Comparison of ENCODE assay signal across 18 mouse cellular contexts in genomic region chr10:95842789-95843637, GRCm38 (mm10). TPM values are rescaled to one million over a fixed set of nuclear protein-coding genes. Genes with fewer than 3 reads are reported as not detected.
A peak's percentile ranks its signal among the peaks of the same experiment; 100 is the strongest.
DNase-seq lines count a peak whose midpoint lies in the region; ATAC-seq and TF ChIP-seq lines count a peak whose summit lies in the region.
"Had no signal": no experiment of that assay in that cellular context is flagged by ENCODE, and none has a peak within 500 bp of the region (broad histone marks: within the 10 kb centered on the region; RNA-seq: fewer than 3 reads in every experiment).

Gene Gm33543 (minus strand): TSS chr10:95842930.

- H3K4me2 ChIP-seq in kidney, postnatal 0 days (ENCODE audit: low read length), result no peak within 1 kb of the TSS
- H3K4me2 ChIP-seq: heart, embryonic 15.5 days; hindbrain, embryonic 13.5 days; liver, embryonic 12.5 days; midbrain, embryonic 12.5 days had no signal

- H3K4me1 ChIP-seq in kidney, postnatal 0 days (replicated peaks; ENCODE audit: insufficient read depth, low read length), result no peaks in the 10 kb centered on the region
- H3K4me1 ChIP-seq: embryonic facial prominence, embryonic 10.5 days; hindbrain, embryonic 13.5 days; liver, embryonic 12.5 days had no signal

- no peak within 1 kb of the TSS for H3K4me3 ChIP-seq in kidney, postnatal 0 days (replicated peaks; ENCODE audit: low read depth, low read length)
- H3K4me3 ChIP-seq: embryonic facial prominence, embryonic 10.5 days; heart, embryonic 15.5 days; hindbrain, embryonic 13.5 days; liver, embryonic 12.5 days; midbrain, embryonic 12.5 days had no signal

- H3K27me3 ChIP-seq in kidney, postnatal 0 days (ENCODE audit: insufficient read depth, low read length), result no peaks in the 10 kb centered on the region
- H3K27me3 ChIP-seq: heart, embryonic 15.5 days; hindbrain, embryonic 13.5 days; midbrain, embryonic 12.5 days had no signal

- 54% methylated on average over 9 of the region's 9 CpGs for WGBS in kidney, postnatal 0 days

- H3K9ac ChIP-seq in kidney, postnatal 0 days (ENCODE audit: low read depth, low read length), result no peak within 1 kb of the TSS
- H3K9ac ChIP-seq: heart, embryonic 15.5 days; hindbrain, embryonic 13.5 days; liver, embryonic 12.5 days; midbrain, embryonic 12.5 days had no signal

- H3K36me3 ChIP-seq in kidney, postnatal 0 days (ENCODE audit: insufficient read depth, low read length), result no peaks in the 10 kb centered on the region
- H3K36me3 ChIP-seq: embryonic facial prominence, embryonic 10.5 days; heart, embryonic 15.5 days; hindbrain, embryonic 13.5 days; liver, embryonic 12.5 days; midbrain, embryonic 12.5 days had no signal

- peak; percentile 13 for DNase-seq in thymus, postnatal 14 days
- no peak for DNase-seq in thymus, adult 18-20 months
- peak; percentile 20 for DNase-seq in brain, adult 2 months (ENCODE audit: low read depth, low spot score)
- no peak for DNase-seq in kidney, postnatal 0 days (ENCODE audit: low spot score)
- DNase-seq in thymus, postnatal 36 days, result peak; percentile 3 to 6
- no peak for DNase-seq in cerebellum, postnatal 14 days
- no peak for DNase-seq in testis, postnatal 10 days (ENCODE audit: low spot score)
- no peak for DNase-seq in layer of hippocampus, adult 11-12 months (ENCODE audit: low spot score)
- DNase-seq: adrenal gland, postnatal 14 days; cerebellum, postnatal 25 days; lung, postnatal 10 days had no signal

- no peak for TF ChIP-seq CTCF in kidney, postnatal 0 days (IDR thresholded peaks at IDR 0.05; ENCODE audit: low read depth)

- ATAC-seq in kidney, postnatal 0 days (replicated peaks; ENCODE audit: low FRiP score, low read depth), result no peak; the same call in 1 of the 2 replicates
- ATAC-seq: liver, embryonic 12.5 days had no signal

- H3K9me3 ChIP-seq in kidney, postnatal 0 days (replicated peaks; ENCODE audit: low read length), result no peaks in the 10 kb centered on the region
- H3K9me3 ChIP-seq: embryonic facial prominence, embryonic 10.5 days; heart, embryonic 15.5 days; hindbrain, embryonic 13.5 days; liver, embryonic 12.5 days; midbrain, embryonic 12.5 days had no signal

- H3K27ac ChIP-seq in kidney, postnatal 0 days, result peak within 1 kb of the TSS; percentile 31; the same call in 1 of the 2 replicates
- H3K27ac ChIP-seq: embryonic facial prominence, embryonic 10.5 days; heart, embryonic 15.5 days; hindbrain, embryonic 13.5 days; liver, embryonic 12.5 days; midbrain, embryonic 12.5 days had no signal

RNA-seq across cellular contexts. Expression of gene Gm33543, which starts in this region (rescaled TPM):
- polyA plus RNA-seq in kidney, postnatal 0 days (2015; fragmentation: Nextera tagmentation; extraction: Ambion mirVana), result 0.62 and 0.91 TPM in 2 replicates
- polyA plus RNA-seq: embryonic facial prominence, embryonic 10.5 days; heart, embryonic 15.5 days; hindbrain, embryonic 13.5 days; liver, embryonic 12.5 days; midbrain, embryonic 12.5 days; neural tube, embryonic 11.5 days; spleen, adult 2 months had no signal

Comparison
In these comparisons a context has a peak if more than half of its experiments do, and no peak if none do; other contexts are left out.
1. DNase-seq: peak in thymus, postnatal 14 days (single experiment), brain, adult 2 months (single experiment) and thymus, postnatal 36 days (2 of 2); none in thymus, adult 18-20 months (0 of 2), kidney, postnatal 0 days (single experiment), cerebellum, postnatal 14 days (0 of 2), testis, postnatal 10 days (single experiment) and layer of hippocampus, adult 11-12 months (single experiment).